Mouse (Mus musculus): ENCODE data around the gene Cd300lf. TPM values are rescaled to one million over a fixed set of nuclear protein-coding genes. Genes with fewer than 3 reads are reported as not detected.

Gene Cd300lf
- polyA plus RNA-seq, 1 experiment from 2014 or later, result 0.87 TPM

GRCm38 (mm10) chr11:115103470-115104413, 30.1 kb downstream of the Cd300lf start:
- H3K27me3 ChIP-seq (ENCODE audit: control insufficient read depth, insufficient read depth, low read length), result no peaks in the 10 kb centered on the region
- no peak for ATAC-seq (replicated peaks; ENCODE audit: extremely low read depth, insufficient read depth, low FRiP score)
- no peaks in the 10 kb centered on the region for H3K36me3 ChIP-seq (ENCODE audit: control insufficient read depth, insufficient read depth)
- H3K9me3 ChIP-seq (replicated peaks; ENCODE audit: control insufficient read depth, low read length), result no peaks in the 10 kb centered on the region
- no peak overlapping the region for H3K4me3 ChIP-seq (ENCODE audit: low read length)
- no peak overlapping the region for H3K4me2 ChIP-seq (ENCODE audit: low read depth, low read length)
- 81% methylated on average over 25 of the region's 25 CpGs for WGBS
- H3K27ac ChIP-seq (ENCODE audit: low read length), result no peak overlapping the region
- no peak overlapping the region for H3K9ac ChIP-seq (ENCODE audit: low read length)
- no peaks in the 10 kb centered on the region; the same call in 1 of the 2 replicates for H3K4me1 ChIP-seq (ENCODE audit: control insufficient read depth, insufficient read depth, low read length)

- Histone ChIP-seq H3K36me3 (ENCODE audit: control insufficient read depth, insufficient read depth) (no peaks in the 10 kb centered on the region), H3K4me1 (ENCODE audit: control insufficient read depth, insufficient read depth, low read length) (no peaks in the 10 kb centered on the region; the same call in 1 of the 2 replicates), H3K9me3 (replicated peaks; ENCODE audit: control insufficient read depth, low read length) (no peaks in the 10 kb centered on the region), H3K4me3 (ENCODE audit: low read length) (no peak overlapping the region), H3K9ac (ENCODE audit: low read length) (no peak overlapping the region), H3K27me3 (ENCODE audit: control insufficient read depth, insufficient read depth, low read length) (no peaks in the 10 kb centered on the region), H3K27ac (ENCODE audit: low read length) (no peak overlapping the region), H3K4me2 (ENCODE audit: low read depth, low read length) (no peak overlapping the region)
- no peak for ATAC-seq (replicated peaks; ENCODE audit: extremely low read depth, insufficient read depth, low FRiP score)
- 90% methylated on average over 9 of the region's 9 CpGs for WGBS
Observed at GRCm38 (mm10) chr11:115102116-115102515, 31.7 kb downstream of the Cd300lf start.

GRCm38 (mm10) chr11:115101615-115102051, 32.2 kb downstream of the Cd300lf start:
- no peak overlapping the region for H3K4me3 ChIP-seq (ENCODE audit: low read length)
- no peaks in the 10 kb centered on the region for H3K36me3 ChIP-seq (ENCODE audit: control insufficient read depth, insufficient read depth)
- H3K9ac ChIP-seq (ENCODE audit: low read length), result no peak overlapping the region
- no peaks in the 10 kb centered on the region for H3K4me1 ChIP-seq (ENCODE audit: control insufficient read depth, insufficient read depth, low read length)
- H3K9me3 ChIP-seq (replicated peaks; ENCODE audit: control insufficient read depth, low read length), result no peaks in the 10 kb centered on the region
- no peak overlapping the region for H3K27ac ChIP-seq (ENCODE audit: low read length)
- H3K27me3 ChIP-seq (ENCODE audit: control insufficient read depth, insufficient read depth, low read length), result no peaks in the 10 kb centered on the region
- ATAC-seq (replicated peaks; ENCODE audit: extremely low read depth, insufficient read depth, low FRiP score), result no peak
- 47% methylated on average over 6 of the region's 6 CpGs for WGBS
- no peak overlapping the region for H3K4me2 ChIP-seq (ENCODE audit: low read depth, low read length)

- WGBS, result 79% methylated on average over 7 of the region's 7 CpGs
- H3K4me1 ChIP-seq (ENCODE audit: control insufficient read depth, insufficient read depth, low read length), result no peaks in the 10 kb centered on the region
- no peaks in the 10 kb centered on the region for H3K27me3 ChIP-seq (ENCODE audit: control insufficient read depth, insufficient read depth, low read length)
- H3K27ac ChIP-seq (ENCODE audit: low read length), result no peak overlapping the region
- no peak overlapping the region for H3K4me3 ChIP-seq (ENCODE audit: low read length)
- no peaks in the 10 kb centered on the region for H3K36me3 ChIP-seq (ENCODE audit: control insufficient read depth, insufficient read depth)
- no peak overlapping the region for H3K9ac ChIP-seq (ENCODE audit: low read length)
- no peaks in the 10 kb centered on the region for H3K9me3 ChIP-seq (replicated peaks; ENCODE audit: control insufficient read depth, low read length)
- no peak for ATAC-seq (replicated peaks; ENCODE audit: extremely low read depth, insufficient read depth, low FRiP score)
- H3K4me2 ChIP-seq (ENCODE audit: low read depth, low read length), result no peak overlapping the region
Observed at GRCm38 (mm10) chr11:115100741-115101140, 33.1 kb downstream of the Cd300lf start.

GRCm38 (mm10) chr11:115100032-115100621, 33.7 kb downstream of the Cd300lf start:
- H3K27ac ChIP-seq (ENCODE audit: low read length), result no peak overlapping the region
- H3K9ac ChIP-seq (ENCODE audit: low read length), result no peak overlapping the region
- no peaks in the 10 kb centered on the region for H3K36me3 ChIP-seq (ENCODE audit: control insufficient read depth, insufficient read depth)
- H3K4me1 ChIP-seq (ENCODE audit: control insufficient read depth, insufficient read depth, low read length), result no peaks in the 10 kb centered on the region
- ATAC-seq (replicated peaks; ENCODE audit: extremely low read depth, insufficient read depth, low FRiP score), result no peak
- no peaks in the 10 kb centered on the region for H3K9me3 ChIP-seq (replicated peaks; ENCODE audit: control insufficient read depth, low read length)
- H3K4me2 ChIP-seq (ENCODE audit: low read depth, low read length), result no peak overlapping the region
- H3K27me3 ChIP-seq (ENCODE audit: control insufficient read depth, insufficient read depth, low read length), result no peaks in the 10 kb centered on the region
- 69% methylated on average over 5 of the region's 5 CpGs for WGBS
- no peak overlapping the region for H3K4me3 ChIP-seq (ENCODE audit: low read length)

GRCm38 (mm10) chr11:115099241-115099840, 34.5 kb downstream of the Cd300lf start:
- no peak overlapping the region for H3K27ac ChIP-seq (ENCODE audit: low read length)
- no peaks in the 10 kb centered on the region for H3K36me3 ChIP-seq (ENCODE audit: control insufficient read depth, insufficient read depth)
- no peaks in the 10 kb centered on the region for H3K27me3 ChIP-seq (ENCODE audit: control insufficient read depth, insufficient read depth, low read length)
- H3K4me2 ChIP-seq (ENCODE audit: low read depth, low read length), result no peak overlapping the region
- WGBS, result 39% methylated on average over 16 of the region's 16 CpGs
- ATAC-seq (replicated peaks; ENCODE audit: extremely low read depth, insufficient read depth, low FRiP score), result no peak
- no peaks in the 10 kb centered on the region for H3K4me1 ChIP-seq (ENCODE audit: control insufficient read depth, insufficient read depth, low read length)
- no peaks in the 10 kb centered on the region for H3K9me3 ChIP-seq (replicated peaks; ENCODE audit: control insufficient read depth, low read length)
- H3K4me3 ChIP-seq (ENCODE audit: low read length), result no peak overlapping the region
- H3K9ac ChIP-seq (ENCODE audit: low read length), result no peak overlapping the region

- peaks cover 2% of the 10 kb centered on the region; the same call in 1 of the 2 replicates for H3K9me3 ChIP-seq (replicated peaks; ENCODE audit: control insufficient read depth, low read length)
- 44% methylated on average over 10 of the region's 10 CpGs for WGBS
- no peak overlapping the region for H3K4me2 ChIP-seq (ENCODE audit: low read depth, low read length)
- H3K9ac ChIP-seq (ENCODE audit: low read length), result no peak overlapping the region
- no peaks in the 10 kb centered on the region for H3K27me3 ChIP-seq (ENCODE audit: control insufficient read depth, insufficient read depth, low read length)
- no peaks in the 10 kb centered on the region for H3K4me1 ChIP-seq (ENCODE audit: control insufficient read depth, insufficient read depth, low read length)
- no peak overlapping the region for H3K4me3 ChIP-seq (ENCODE audit: low read length)
- no peak overlapping the region for H3K27ac ChIP-seq (ENCODE audit: low read length)
- no peak for ATAC-seq (replicated peaks; ENCODE audit: extremely low read depth, insufficient read depth, low FRiP score)
- no peaks in the 10 kb centered on the region for H3K36me3 ChIP-seq (ENCODE audit: control insufficient read depth, insufficient read depth)
Observed at GRCm38 (mm10) chr11:115098203-115098932, 35.4 kb downstream of the Cd300lf start.

- Histone ChIP-seq H3K27me3 (ENCODE audit: control insufficient read depth, insufficient read depth, low read length) (peaks cover 15% of the 10 kb centered on the region), H3K36me3 (ENCODE audit: control insufficient read depth, insufficient read depth) (no peaks in the 10 kb centered on the region), H3K4me2 (ENCODE audit: low read depth, low read length) (no peak overlapping the region), H3K4me1 (ENCODE audit: control insufficient read depth, insufficient read depth, low read length) (no peaks in the 10 kb centered on the region), H3K27ac (ENCODE audit: low read length) (no peak overlapping the region), H3K9ac (ENCODE audit: low read length) (no peak overlapping the region), H3K4me3 (ENCODE audit: low read length) (no peak overlapping the region), H3K9me3 (replicated peaks; ENCODE audit: control insufficient read depth, low read length) (peaks cover 9% of the 10 kb centered on the region; the same call in 1 of the 2 replicates)
- 21% methylated on average over 4 of the region's 4 CpGs for WGBS
- ATAC-seq (replicated peaks; ENCODE audit: extremely low read depth, insufficient read depth, low FRiP score), result no peak
Observed at GRCm38 (mm10) chr11:115092140-115092539, 41.7 kb downstream of the Cd300lf start.
